Comparison of ENCODE assay signal across 9 mouse cellular contexts in the genomic region with DNA sequence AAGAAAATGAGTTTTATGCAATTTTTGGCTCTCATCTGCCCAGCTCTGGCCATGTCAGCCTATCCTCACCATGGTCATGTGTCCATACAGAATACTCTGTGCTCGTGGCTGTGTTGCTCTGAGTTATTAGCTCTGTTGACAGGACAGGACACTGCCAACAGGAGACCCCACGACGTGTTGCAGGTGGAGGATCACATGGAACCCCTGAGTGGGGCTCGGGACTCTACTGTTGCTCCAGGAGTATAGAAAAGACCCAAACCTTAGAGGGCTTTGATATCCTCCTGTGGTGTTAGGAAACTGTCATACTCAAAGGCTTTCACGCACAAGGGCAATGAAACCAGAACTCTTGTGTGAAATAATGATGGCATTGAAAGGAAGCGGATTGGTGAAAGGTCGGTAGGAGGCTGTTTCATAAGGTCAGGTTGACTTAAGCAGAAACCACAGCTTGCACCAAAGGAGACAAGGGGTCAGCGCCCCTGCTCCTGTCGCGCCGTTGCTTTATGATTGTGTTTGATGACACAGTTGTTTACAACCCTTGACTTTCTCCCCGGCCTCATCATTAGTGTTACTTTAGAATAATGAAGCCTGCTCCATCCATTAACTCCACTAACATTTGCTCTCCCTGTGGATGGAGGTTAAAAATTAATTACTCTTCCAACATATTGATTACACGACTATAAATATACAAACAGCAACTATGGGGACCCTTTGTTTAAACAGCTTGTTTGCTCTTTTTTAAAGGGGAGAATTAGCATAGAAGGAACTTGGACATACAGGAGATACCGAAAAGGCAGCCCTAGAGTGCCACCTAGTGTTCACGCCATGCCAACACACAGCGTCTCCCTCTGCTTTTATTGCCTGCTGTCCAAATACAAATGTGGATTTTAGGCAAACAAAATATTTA. TPM values are rescaled to one million over a fixed set of nuclear protein-coding genes. Genes with fewer than 3 reads are reported as not detected.
DNase-seq lines count a peak whose midpoint lies in the region; ATAC-seq and TF ChIP-seq lines count a peak whose summit lies in the region.
"Had no signal": no experiment of that assay in that cellular context is flagged by ENCODE, and none has a peak within 500 bp of the region (broad histone marks: within the 10 kb centered on the region; RNA-seq: fewer than 3 reads in every experiment).

No protein-coding gene starts in this region.

- 0 out of 2 replicates have a peak, but pooled peaks cover 4% of the 10 kb centered on the region for H3K4me1 ChIP-seq in embryonic facial prominence, embryonic 13.5 days
- no peaks in the 10 kb centered on the region for H3K4me1 ChIP-seq in heart, postnatal 0 days (ENCODE audit: control insufficient read depth, insufficient read depth)
- peaks cover 0 to 5% of the 10 kb centered on the region in 2 experiments; a peak in 2 of 4 replicates for H3K4me1 ChIP-seq in liver, embryonic 14.5 days (replicated peaks; ENCODE audit: control insufficient read depth in 2 of 2, insufficient read depth in 2 of 2, low read length in 1 of 2)
- no peaks in the 10 kb centered on the region for H3K4me1 ChIP-seq in neural tube, embryonic 11.5 days (ENCODE audit: control insufficient read depth, insufficient read depth, low read length)
- H3K4me1 ChIP-seq in stomach, embryonic 16.5 days (ENCODE audit: control insufficient read depth, insufficient read depth, low read length) = no peaks in the 10 kb centered on the region

- WGBS in embryonic facial prominence, embryonic 13.5 days = 36% methylated on average over 16 of the region's 16 CpGs
- 36% methylated on average over 16 of the region's 16 CpGs for WGBS in heart, postnatal 0 days
- 22% methylated on average over 16 of the region's 16 CpGs for WGBS in liver, embryonic 14.5 days (ENCODE audit: insufficient replicate concordance)
- 19% methylated on average over 16 of the region's 16 CpGs for WGBS in neural tube, embryonic 11.5 days
- 24% methylated on average over 16 of the region's 16 CpGs for WGBS in stomach, embryonic 16.5 days

- no peak overlapping the region for H3ac ChIP-seq in C2C12 (ENCODE audit: control insufficient read depth, insufficient read length, low read depth)

- H3K4me3 ChIP-seq in C2C12 (ENCODE audit: insufficient read depth, poor library complexity, severe bottlenecking) = no peak overlapping the region
- H3K4me3 ChIP-seq in embryonic facial prominence, embryonic 13.5 days = no peak overlapping the region
- H3K4me3 ChIP-seq in heart, postnatal 0 days (ENCODE audit: low read depth, low read length) = no peak overlapping the region
- H3K4me3 ChIP-seq in liver, embryonic 14.5 days (ENCODE audit: insufficient read depth in 1 of 2, low read depth in 2 of 2, low read length in 2 of 2) = no peak overlapping the region
- H3K4me3 ChIP-seq in neural tube, embryonic 11.5 days (ENCODE audit: low read depth, low read length) = no peak overlapping the region
- H3K4me3 ChIP-seq in stomach, embryonic 16.5 days (replicated peaks; ENCODE audit: low read length) = no peak overlapping the region
- H3K4me3 ChIP-seq: erythroblast, embryonic 14.5 days had no signal

- H3K27ac ChIP-seq in embryonic facial prominence, embryonic 13.5 days = no peak overlapping the region
- no peak overlapping the region for H3K27ac ChIP-seq in heart, postnatal 0 days (ENCODE audit: low read depth)
- no peak overlapping the region for H3K27ac ChIP-seq in liver, embryonic 14.5 days
- H3K27ac ChIP-seq in neural tube, embryonic 11.5 days (ENCODE audit: low read depth, low read length) = no peak overlapping the region
- H3K27ac ChIP-seq in stomach, embryonic 16.5 days (ENCODE audit: low read length) = no peak overlapping the region

- no peak for ATAC-seq in embryonic facial prominence, embryonic 13.5 days (ENCODE audit: insufficient number of reproducible peaks, insufficient read depth, low FRiP score, low TSS enrichment, low read depth)
- no peak for ATAC-seq in heart, postnatal 0 days (ENCODE audit: insufficient read depth, low read depth)
- ATAC-seq in liver, embryonic 14.5 days (ENCODE audit: insufficient read depth) = peak; percentile 71
- peak; percentile 82 for ATAC-seq in neural tube, embryonic 11.5 days (ENCODE audit: insufficient read depth, low FRiP score, low TSS enrichment)
- ATAC-seq in stomach, embryonic 16.5 days (ENCODE audit: insufficient read depth, low FRiP score) = peak; percentile 77; the same call in 1 of the 2 replicates

- no peak for TF ChIP-seq EP300 in heart, postnatal 0 days (IDR thresholded peaks at IDR 0.05; ENCODE audit: low read depth)
- no peak for TF ChIP-seq EP300 in liver, embryonic 14.5 days (IDR thresholded peaks at IDR 0.05; ENCODE audit: low read depth)

- DNase-seq in adrenal gland, postnatal 36 days = peak; percentile 76 to 80
- peak; percentile 69 for DNase-seq in heart, postnatal 0 days (ENCODE audit: low spot score)
- DNase-seq in kidney, postnatal 25 days = peak; percentile 71 to 81
- peak; percentile 22 to 36 (median 25) for DNase-seq in liver, embryonic 14.5 days (ENCODE audit: low read depth in 3 of 3, low spot score in 3 of 3)
- peak; percentile 79 for DNase-seq in neural tube, embryonic 11.5 days (ENCODE audit: low spot score)

- peak overlapping the region; percentile 18 for H3K4me2 ChIP-seq in embryonic facial prominence, embryonic 13.5 days
- no peak overlapping the region for H3K4me2 ChIP-seq in heart, postnatal 0 days (ENCODE audit: low read depth, low read length)
- no peak overlapping the region for H3K4me2 ChIP-seq in liver, embryonic 14.5 days (ENCODE audit: low read depth)
- H3K4me2 ChIP-seq in neural tube, embryonic 11.5 days (ENCODE audit: low read depth) = no peak overlapping the region
- H3K4me2 ChIP-seq in stomach, embryonic 16.5 days (ENCODE audit: low read depth, low read length) = peak overlapping the region; percentile 35

- H3K79me2 ChIP-seq in C2C12 (ENCODE audit: control insufficient read depth, insufficient read depth) = no peaks in the 10 kb centered on the region

- no peak overlapping the region for H3K9ac ChIP-seq in embryonic facial prominence, embryonic 13.5 days
- no peak overlapping the region for H3K9ac ChIP-seq in heart, postnatal 0 days (replicated peaks; ENCODE audit: low read depth, low read length)
- no peak overlapping the region for H3K9ac ChIP-seq in liver, embryonic 14.5 days (replicated peaks)
- H3K9ac ChIP-seq in neural tube, embryonic 11.5 days (ENCODE audit: low read length) = no peak overlapping the region
- H3K9ac ChIP-seq in stomach, embryonic 16.5 days (ENCODE audit: low read length) = peak overlapping the region; percentile 49; the same call in 1 of the 2 replicates

- no peaks in the 10 kb centered on the region for H3K27me3 ChIP-seq in C2C12 (ENCODE audit: control insufficient read depth, insufficient read depth, insufficient read length)
- no peaks in the 10 kb centered on the region for H3K27me3 ChIP-seq in embryonic facial prominence, embryonic 13.5 days
- no peaks in the 10 kb centered on the region for H3K27me3 ChIP-seq in heart, postnatal 0 days (ENCODE audit: control insufficient read depth, insufficient read depth, low read length)
- H3K27me3 ChIP-seq in liver, embryonic 14.5 days (ENCODE audit: control insufficient read depth, insufficient read depth, low read length) = no peaks in the 10 kb centered on the region
- H3K27me3 ChIP-seq in neural tube, embryonic 11.5 days (ENCODE audit: control insufficient read depth, insufficient read depth, low read length) = no peaks in the 10 kb centered on the region
- H3K27me3 ChIP-seq in stomach, embryonic 16.5 days (ENCODE audit: control insufficient read depth, insufficient read depth, low read length) = no peaks in the 10 kb centered on the region

- no peaks in the 10 kb centered on the region for H3K79me3 ChIP-seq in C2C12 (ENCODE audit: low read depth)

- H3K9me3 ChIP-seq in embryonic facial prominence, embryonic 13.5 days = peaks cover 10% of the 10 kb centered on the region; the same call in 1 of the 2 replicates
- H3K9me3 ChIP-seq in heart, postnatal 0 days (replicated peaks; ENCODE audit: control insufficient read depth, low read length) = peaks cover 10% of the 10 kb centered on the region
- no peaks in the 10 kb centered on the region for H3K9me3 ChIP-seq in liver, embryonic 14.5 days (ENCODE audit: control insufficient read depth, low read length)
- no peaks in the 10 kb centered on the region for H3K9me3 ChIP-seq in neural tube, embryonic 11.5 days (ENCODE audit: control insufficient read depth, low read length)
- peaks cover 9% of the 10 kb centered on the region for H3K9me3 ChIP-seq in stomach, embryonic 16.5 days (replicated peaks; ENCODE audit: control insufficient read depth, low read length)

- H3K36me3 ChIP-seq in C2C12 (ENCODE audit: control insufficient read depth, insufficient read depth) = no peaks in the 10 kb centered on the region
- no peaks in the 10 kb centered on the region for H3K36me3 ChIP-seq in embryonic facial prominence, embryonic 13.5 days
- H3K36me3 ChIP-seq in heart, postnatal 0 days (replicated peaks; ENCODE audit: control insufficient read depth, insufficient read depth, low read length) = no peaks in the 10 kb centered on the region
- no peaks in the 10 kb centered on the region for H3K36me3 ChIP-seq in liver, embryonic 14.5 days (replicated peaks; ENCODE audit: control insufficient read depth, insufficient read depth, low read depth)
- H3K36me3 ChIP-seq in neural tube, embryonic 11.5 days (ENCODE audit: control insufficient read depth, insufficient read depth, low read length) = no peaks in the 10 kb centered on the region
- H3K36me3 ChIP-seq in stomach, embryonic 16.5 days (ENCODE audit: control insufficient read depth, insufficient read depth, low read length) = no peaks in the 10 kb centered on the region

- TF ChIP-seq CTCF in C2C12 (IDR thresholded peaks at IDR 0.05; ENCODE audit: control insufficient read depth, insufficient read depth, insufficient read length) = peak; percentile 58
- peak; percentile 91 for TF ChIP-seq CTCF in heart, postnatal 0 days (IDR thresholded peaks at IDR 0.05; ENCODE audit: low read depth)
- peak; percentile 82 for TF ChIP-seq CTCF in liver, embryonic 14.5 days (IDR thresholded peaks at IDR 0.05; ENCODE audit: low read depth)

TF ChIP-seq in C2C12, 6 proteins besides CTCF, POLR2A, EP300 and RAD21 (continues in another document):
- TF ChIP-seq MYOG (IDR thresholded peaks at IDR 0.05; ENCODE audit: control insufficient read depth, extremely low read depth, insufficient read length) = no peak
- no peak for TF ChIP-seq USF1 (IDR thresholded peaks at IDR 0.05; ENCODE audit: low read depth)

RNA-seq across cellular contexts. Expression of gene Capza2, which starts 46.7 kb away (rescaled TPM):
- polyA plus RNA-seq in C2C12 (2012; fragmentation: generic; extraction: Trizol) = 51.5 TPM
- total RNA-seq in adrenal gland, postnatal 36 days (2021) = 100 to 1,000 TPM; 132 to 151 TPM
- 191 and 213 TPM in 2 replicates for polyA plus RNA-seq in embryonic facial prominence, embryonic 13.5 days (2015; fragmentation: Nextera tagmentation; extraction: Ambion mirVana)
- 141 and 142 TPM in 2 replicates for total RNA-seq in heart, postnatal 0 days (2014; rRNA removed; ENCODE audit: low replicate concordance)
- 217 and 222 TPM in 2 replicates for polyA plus RNA-seq in heart, postnatal 0 days (2015; fragmentation: Nextera tagmentation; extraction: Ambion mirVana)
- 20.1 and 32.1 TPM in 2 replicates for polyA plus RNA-seq in liver, embryonic 14.5 days (2012; rRNA removed)
- polyA plus RNA-seq in liver, embryonic 14.5 days (2014; fragmentation: Nextera tagmentation; extraction: Ambion mirVana) = 90.8 and 91.6 TPM in 2 replicates
- polyA plus RNA-seq in neural tube, embryonic 11.5 days (2014; fragmentation: Nextera tagmentation; extraction: Ambion mirVana) = 259 and 269 TPM in 2 replicates
- polyA plus RNA-seq in stomach, embryonic 16.5 days (2015; fragmentation: Nextera tagmentation; extraction: Ambion mirVana) = 224 and 241 TPM in 2 replicates

Comparison
In these comparisons a context has a peak if more than half of its experiments do, and no peak if none do; other contexts are left out.
1. DNase-seq: peak in every context shown above with its lines; median percentile 79 in neural tube, embryonic 11.5 days; 78 in adrenal gland, postnatal 36 days; 76 in kidney, postnatal 25 days; 69 in heart, postnatal 0 days; 25 in liver, embryonic 14.5 days.
2. ATAC-seq: peak in liver, embryonic 14.5 days (single experiment), neural tube, embryonic 11.5 days (single experiment) and stomach, embryonic 16.5 days (single experiment); none in embryonic facial prominence, embryonic 13.5 days (single experiment) and heart, postnatal 0 days (single experiment).
3. H3K4me2 ChIP-seq: peak in embryonic facial prominence, embryonic 13.5 days (single experiment) and stomach, embryonic 16.5 days (single experiment); none in heart, postnatal 0 days (single experiment), liver, embryonic 14.5 days (single experiment) and neural tube, embryonic 11.5 days (single experiment).
4. Peak in every context shown above with its lines, with median percentiles within 50 percentile points of each other: CTCF ChIP-seq.